ENCODE assay signal across 7 mouse cellular contexts in the genomic region with DNA sequence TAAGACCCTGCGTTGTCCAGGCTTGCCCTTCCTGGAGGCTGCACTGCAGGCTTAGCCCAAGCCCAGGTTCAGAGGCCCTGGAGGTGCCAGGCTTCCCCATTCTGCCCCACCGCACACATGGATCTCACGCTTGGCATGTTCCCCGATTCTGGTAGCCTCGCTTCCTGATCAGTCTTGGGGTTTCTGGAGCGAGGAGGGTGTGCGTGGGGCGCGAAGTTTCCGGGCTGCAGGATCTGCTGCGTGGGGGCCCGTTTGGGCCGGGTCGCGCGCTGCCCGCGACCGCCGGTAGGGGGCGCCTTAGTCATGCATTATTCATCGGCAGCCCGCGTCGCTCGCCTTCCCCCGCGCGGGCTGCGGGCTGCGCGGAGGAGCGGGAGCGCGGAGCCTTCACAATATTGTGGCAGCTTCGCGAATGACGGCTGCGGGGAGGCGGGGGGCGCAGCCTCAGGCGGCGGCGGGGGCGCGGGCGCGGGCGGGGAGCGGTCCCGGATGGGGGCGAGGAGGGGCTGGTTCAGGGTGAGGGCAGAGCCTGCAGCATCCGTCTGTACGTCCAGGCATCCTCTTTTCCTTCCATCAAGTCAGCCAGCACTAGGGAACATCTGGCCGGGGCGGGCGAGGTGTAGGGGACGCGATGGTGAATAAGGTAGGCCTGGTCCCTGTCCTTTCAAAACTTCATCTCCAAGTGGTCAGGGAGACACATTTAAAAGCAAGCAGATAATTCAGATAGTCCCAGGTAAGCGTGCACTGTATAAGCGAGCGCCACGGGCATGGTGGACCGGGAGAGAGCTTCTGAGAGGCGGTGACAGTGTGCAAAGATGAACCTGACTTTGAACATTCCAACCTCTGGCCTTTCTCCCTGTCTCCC.
A peak's percentile ranks its signal among the peaks of the same experiment; 100 is the strongest.
DNase-seq lines count a peak whose midpoint lies in the region; ATAC-seq lines count a peak whose summit lies in the region.

No protein-coding gene starts in this region.

- H3K27ac ChIP-seq in embryonic facial prominence, embryonic 11.5 days (replicated peaks; ENCODE audit: low read depth, low read length), result no peak overlapping the region
- no peak overlapping the region for H3K27ac ChIP-seq in limb, embryonic 12.5 days
- H3K27ac ChIP-seq in midbrain, embryonic 13.5 days, result no peak overlapping the region

- H3K9me3 ChIP-seq in embryonic facial prominence, embryonic 11.5 days (replicated peaks; ENCODE audit: control insufficient read depth, low read length), result no peaks in the 10 kb centered on the region
- H3K9me3 ChIP-seq in limb, embryonic 12.5 days, result no peaks in the 10 kb centered on the region
- H3K9me3 ChIP-seq in midbrain, embryonic 13.5 days, result no peaks in the 10 kb centered on the region

- no peaks in the 10 kb centered on the region for H3K4me1 ChIP-seq in embryonic facial prominence, embryonic 11.5 days (ENCODE audit: control insufficient read depth, insufficient read depth, low read length)
- H3K4me1 ChIP-seq in limb, embryonic 12.5 days (replicated peaks), result peaks cover 27% of the 10 kb centered on the region
- H3K4me1 ChIP-seq in midbrain, embryonic 13.5 days (replicated peaks), result peaks cover 32% of the 10 kb centered on the region

- WGBS in embryonic facial prominence, embryonic 11.5 days, result 3% methylated on average over 60 of the region's 65 CpGs
- 3% methylated on average over 65 of the region's 65 CpGs for WGBS in limb, embryonic 12.5 days
- 4% methylated on average over 58 of the region's 65 CpGs for WGBS in midbrain, embryonic 13.5 days

- no peaks in the 10 kb centered on the region for H3K36me3 ChIP-seq in embryonic facial prominence, embryonic 11.5 days (replicated peaks; ENCODE audit: control insufficient read depth, insufficient read depth, low read depth, low read length)
- H3K36me3 ChIP-seq in limb, embryonic 12.5 days, result no peaks in the 10 kb centered on the region
- no peaks in the 10 kb centered on the region for H3K36me3 ChIP-seq in midbrain, embryonic 13.5 days

- peak overlapping the region; percentile 34 for H3K4me3 ChIP-seq in embryonic facial prominence, embryonic 11.5 days (ENCODE audit: low read depth, low read length)
- peak overlapping the region; percentile 42 for H3K4me3 ChIP-seq in limb, embryonic 12.5 days (replicated peaks)
- peak overlapping the region; percentile 45 for H3K4me3 ChIP-seq in midbrain, embryonic 13.5 days (replicated peaks)

- H3K27me3 ChIP-seq in embryonic facial prominence, embryonic 11.5 days (ENCODE audit: control insufficient read depth, insufficient read depth, low read length), result 0 out of 2 replicates have a peak, but pooled peaks cover 2% of the 10 kb centered on the region
- peaks cover 52% of the 10 kb centered on the region for H3K27me3 ChIP-seq in limb, embryonic 12.5 days
- H3K27me3 ChIP-seq in midbrain, embryonic 13.5 days, result peaks cover 58% of the 10 kb centered on the region

- H3K4me2 ChIP-seq in embryonic facial prominence, embryonic 11.5 days (ENCODE audit: low read depth, low read length), result peak overlapping the region; percentile 71
- peak overlapping the region; percentile 82 for H3K4me2 ChIP-seq in limb, embryonic 12.5 days
- H3K4me2 ChIP-seq in midbrain, embryonic 13.5 days (replicated peaks), result peak overlapping the region; percentile 72

- peak overlapping the region; percentile 50 for H3K9ac ChIP-seq in embryonic facial prominence, embryonic 11.5 days (replicated peaks; ENCODE audit: low read length)
- H3K9ac ChIP-seq in limb, embryonic 12.5 days (replicated peaks), result peak overlapping the region; percentile 58
- H3K9ac ChIP-seq in midbrain, embryonic 13.5 days (replicated peaks), result peak overlapping the region; percentile 62

- DNase-seq in adrenal gland, postnatal 14 days, result peak; percentile 87
- DNase-seq in embryonic facial prominence, embryonic 11.5 days (ENCODE audit: low spot score), result peak; percentile 81
- DNase-seq in heart, adult 8-10 months (ENCODE audit: low spot score), result peak; percentile 50
- DNase-seq in kidney, adult 8-10 months, result peak; percentile 36 to 63
- peak; percentile 21 for DNase-seq in spleen, adult 12 weeks (ENCODE audit: low spot score)

- peak; percentile 35 for ATAC-seq in embryonic facial prominence, embryonic 11.5 days (replicated peaks; ENCODE audit: insufficient number of reproducible peaks, low FRiP score, low TSS enrichment, low read depth)
- ATAC-seq in limb, embryonic 12.5 days (ENCODE audit: insufficient number of reproducible peaks, insufficient read depth, low FRiP score, low TSS enrichment, low read depth), result peak; percentile 29
- peak; percentile 75 for ATAC-seq in midbrain, embryonic 13.5 days

Comparison
In these comparisons a context has a peak if more than half of its experiments do, and no peak if none do; other contexts are left out.
1. DNase-seq: peak in every context shown above with its lines; median percentile 87 in adrenal gland, postnatal 14 days; 81 in embryonic facial prominence, embryonic 11.5 days; 50 in heart, adult 8-10 months; 50 in kidney, adult 8-10 months; 21 in spleen, adult 12 weeks.